Mouse (Mus musculus) layer of hippocampus, postnatal 25 days (tissue): Measurements from ENCODE around the gene Tfe3. TPM values are rescaled to one million over a fixed set of nuclear protein-coding genes. Genes with fewer than 3 reads are reported as not detected.
A peak's percentile ranks its signal among the peaks of the same experiment; 100 is the strongest.
"Not testable (repeated sequence)": the region's sequence is repeated elsewhere in the genome, so short reads cannot be mapped to it uniquely, and the experiment has no call there.

ENCODE experiments used
- DNase-seq, 2 experiments: peaks; one replicate each; pipeline ENCODE4 v3.0.0; 2022; ENCODE audit warnings: mixed read lengths in 2 of 2, low spot score in 1 of 2; ENCODE audit errors: extremely low spot score in 1 of 2
- total RNA-seq, 2 experiments: library from RNA; stranded (reverse); gene quantifications; 2 replicates each; pipeline ENCODE4 v1.2.3; 2021

The Tfe3 gene
- total RNA-seq, 2 experiments from 2014 or later: 28.7 to 33.5 TPM

GRCm38 (mm10) chrX:7750432-7751116 lies 11.8 kb upstream of the Tfe3 start, which contains the start of gene Ccdc120:
TSS of gene Ccdc120 (minus strand) at chrX:7750905.
- peak in 1 of 2 experiments; percentile 59 for DNase-seq

GRCm38 (mm10) chrX:7753627-7754026 lies 8.7 kb upstream of the Tfe3 start:
- not testable (repeated sequence) for DNase-seq

GRCm38 (mm10) chrX:7762921-7763197 lies 499 bp downstream of the Tfe3 start:
- no peak for DNase-seq

- no peak for DNase-seq
Measured at GRCm38 (mm10) chrX:7763631-7764393, 1.5 kb downstream of the Tfe3 start.

GRCm38 (mm10) chrX:7764657-7765280 lies 2.4 kb downstream of the Tfe3 start:
- no peak for DNase-seq

- no peak for DNase-seq
Measured at GRCm38 (mm10) chrX:7765281-7765670, 2.9 kb downstream of the Tfe3 start.

- DNase-seq: no peak
Measured at GRCm38 (mm10) chrX:7765764-7766163, 3.4 kb downstream of the Tfe3 start.

- DNase-seq: no peak
Measured at GRCm38 (mm10) chrX:7769302-7770017, 7.1 kb downstream of the Tfe3 start.

GRCm38 (mm10) chrX:7772766-7773165 lies 10.4 kb downstream of the Tfe3 start:
- no peak for DNase-seq

- no peak for DNase-seq
Measured at GRCm38 (mm10) chrX:7775501-7776205, 13.3 kb downstream of the Tfe3 start.

GRCm38 (mm10) chrX:7776329-7777082 lies 14.1 kb downstream of the Tfe3 start:
- DNase-seq: peak in 1 of 2 experiments; percentile 70

GRCm38 (mm10) chrX:7778450-7779244 lies 16.3 kb downstream of the Tfe3 start:
- no peak for DNase-seq

GRCm38 (mm10) chrX:7779294-7779693 lies 16.9 kb downstream of the Tfe3 start:
- no peak for DNase-seq

GRCm38 (mm10) chrX:7782603-7783092 lies 20.3 kb downstream of the Tfe3 start:
- DNase-seq: no peak

- DNase-seq: peak; percentile 36 to 57
Measured at GRCm38 (mm10) chrX:7789542-7790136, 27.3 kb downstream of the Tfe3 start, which contains the start of gene Gripap1. TSS of gene Gripap1 (plus strand) at chrX:7789765.

GRCm38 (mm10) chrX:7790309-7790708 lies 27.9 kb downstream of the Tfe3 start:
- DNase-seq: no peak

GRCm38 (mm10) chrX:7793361-7793760 lies 31.0 kb downstream of the Tfe3 start:
- DNase-seq: no peak

GRCm38 (mm10) chrX:7795016-7795415 lies 32.7 kb downstream of the Tfe3 start:
- no peak for DNase-seq
